Mouse (Mus musculus) layer of hippocampus, adult 18-20 months (tissue): ENCODE data around the gene Cpe. TPM values are rescaled to one million over a fixed set of nuclear protein-coding genes. Genes with fewer than 3 reads are reported as not detected.
"Not testable (repeated sequence)": the region's sequence is repeated elsewhere in the genome, so short reads cannot be mapped to it uniquely, and the experiment has no call there.

Experiments
- DNase-seq, 2 experiments: peaks; one replicate each; pipeline ENCODE4 v3.0.0; 2022; ENCODE audit warnings: low spot score in 2 of 2
- total RNA-seq, 2 experiments: library from RNA; stranded (reverse); gene quantifications; 2 replicates each; pipeline ENCODE4 v1.2.3; 2021

Cpe gene
- total RNA-seq, 2 experiments from 2014 or later = 2,606 to 2,683 TPM

- no peak for DNase-seq
These were observed 16.5 kb downstream of the Cpe start for GRCm38 (mm10) chr8:64676381-64676780.

GRCm38 (mm10) chr8:64674951-64675585 is 17.8 kb downstream of the Cpe start:
- no peak for DNase-seq

GRCm38 (mm10) chr8:64672920-64673319 is 19.9 kb downstream of the Cpe start:
- no peak for DNase-seq

- no peak for DNase-seq
These were observed 20.9 kb downstream of the Cpe start for GRCm38 (mm10) chr8:64671937-64672336.

- DNase-seq = not testable (repeated sequence)
These were observed 26.5 kb downstream of the Cpe start for GRCm38 (mm10) chr8:64666305-64666704.

GRCm38 (mm10) chr8:64665563-64665962 is 27.3 kb downstream of the Cpe start:
- DNase-seq = peak in 1 of 2 experiments; percentile 51

- peak; percentile 54 to 80 for DNase-seq
These were observed 28.0 kb downstream of the Cpe start for GRCm38 (mm10) chr8:64664811-64665210.

GRCm38 (mm10) chr8:64664350-64664749 is 28.5 kb downstream of the Cpe start:
- no peak for DNase-seq

- DNase-seq = peak; percentile 62 to 84
These were observed 33.8 kb downstream of the Cpe start for GRCm38 (mm10) chr8:64659097-64659496.

- DNase-seq = peak; percentile 63 to 79
These were observed 34.9 kb downstream of the Cpe start for GRCm38 (mm10) chr8:64657980-64658401.

- no peak for DNase-seq
These were observed 35.3 kb downstream of the Cpe start for GRCm38 (mm10) chr8:64657517-64657916.

- no peak for DNase-seq
These were observed 37.0 kb downstream of the Cpe start for GRCm38 (mm10) chr8:64655887-64656286.

GRCm38 (mm10) chr8:64655087-64655486 is 37.8 kb downstream of the Cpe start:
- DNase-seq = peak in 1 of 2 experiments; percentile 62

GRCm38 (mm10) chr8:64652285-64652684 is 40.6 kb downstream of the Cpe start:
- peak in 1 of 2 experiments; percentile 52 for DNase-seq

- DNase-seq = no peak
These were observed 44.8 kb downstream of the Cpe start for GRCm38 (mm10) chr8:64648063-64648462.

GRCm38 (mm10) chr8:64647148-64647547 is 45.7 kb downstream of the Cpe start:
- no peak for DNase-seq

- DNase-seq = no peak
These were observed 46.4 kb downstream of the Cpe start for GRCm38 (mm10) chr8:64646421-64646820.

GRCm38 (mm10) chr8:64644108-64645005 is 48.5 kb downstream of the Cpe start:
- peak in 1 of 2 experiments; percentile 73 for DNase-seq

GRCm38 (mm10) chr8:64643382-64643781 is 49.5 kb downstream of the Cpe start:
- DNase-seq = no peak

- DNase-seq = no peak
These were observed 50.1 kb downstream of the Cpe start for GRCm38 (mm10) chr8:64642799-64643198.

- DNase-seq = no peak
These were observed 52.3 kb downstream of the Cpe start for GRCm38 (mm10) chr8:64640599-64640998.

GRCm38 (mm10) chr8:64639676-64640075 is 53.2 kb downstream of the Cpe start:
- DNase-seq = no peak
